Mouse (Mus musculus) megakaryocyte-erythroid progenitor cell, adult 5 weeks (primary cell): ENCODE measurements around the gene Gm15446. TPM values are rescaled to one million over a fixed set of nuclear protein-coding genes. Genes with fewer than 3 reads are reported as not detected.

Experiments used
- polyA plus RNA-seq: library from polyadenylated mRNA; stranded (reverse); fragments of >175 nt; gene quantifications from 2 replicates; pipeline ENCODE4 v1.2.3, GENCODE M21; 2012

Gene Gm15446
- 0.28 and 0.30 TPM in 2 replicates for polyA plus RNA-seq

GRCm38 (mm10) chr5:109923261-109924071 is at the start of gene Gm15446:
TSS of gene Gm15446 (plus strand) at chr5:109923400.

Other genes with a start within 250 kb of the Gm15446 start
- gene 5430403G16Rik, start 232.4 kb upstream of the Gm15446 start, polyA plus RNA-seq: 0.03 TPM in 1 of 2 replicates, not detected in the other
- 0.04 and 0.16 TPM in 2 replicates for gene 4930522L14Rik, start 171.5 kb upstream of the Gm15446 start, polyA plus RNA-seq
- gene Zfp932, start 73.1 kb downstream of the Gm15446 start, polyA plus RNA-seq: 0.65 and 1.6 TPM in 2 replicates
- gene Gm17655, start 149.1 kb downstream of the Gm15446 start, polyA plus RNA-seq: 0.09 TPM in 1 of 2 replicates, not detected in the other
- gene Gm35315, start 171.0 kb downstream of the Gm15446 start, polyA plus RNA-seq: 0.03 TPM in 1 of 2 replicates, not detected in the other
- 0.08 and 0.09 TPM in 2 replicates for gene Plcxd1, start 176.6 kb downstream of the Gm15446 start, polyA plus RNA-seq
- gene Gtpbp6, start 184.8 kb downstream of the Gm15446 start, polyA plus RNA-seq: 86.3 and 108 TPM in 2 replicates
- 0.37 and 0.67 TPM in 2 replicates for gene Zfp605, start 186.7 kb downstream of the Gm15446 start, polyA plus RNA-seq
- 43.5 and 55.3 TPM in 2 replicates for gene Chfr, start 212.4 kb downstream of the Gm15446 start, polyA plus RNA-seq